Mouse (Mus musculus) testis, adult 2 months (tissue): Measurements from ENCODE around the gene Trim61.

Source experiments
- CTCF ChIP-seq: fragments of 200-500 bp; IDR thresholded peaks from 2 replicates; pipeline ENCODE4 v1.5.1; 2012; ENCODE audit warnings: low read depth, mild to moderate bottlenecking, inconsistent platforms, low read length, moderate library complexity; ENCODE audit not compliant: control insufficient read depth, insufficient read depth, insufficient replicate concordance
- POLR2A ChIP-seq: fragments of 200-500 bp; IDR thresholded peaks from 2 replicates; pipeline ENCODE4 v1.6.1; 2012; ENCODE audit warnings: low read depth, mild to moderate bottlenecking, inconsistent platforms, low read length, moderate library complexity; ENCODE audit not compliant: control insufficient read depth

DNA sequence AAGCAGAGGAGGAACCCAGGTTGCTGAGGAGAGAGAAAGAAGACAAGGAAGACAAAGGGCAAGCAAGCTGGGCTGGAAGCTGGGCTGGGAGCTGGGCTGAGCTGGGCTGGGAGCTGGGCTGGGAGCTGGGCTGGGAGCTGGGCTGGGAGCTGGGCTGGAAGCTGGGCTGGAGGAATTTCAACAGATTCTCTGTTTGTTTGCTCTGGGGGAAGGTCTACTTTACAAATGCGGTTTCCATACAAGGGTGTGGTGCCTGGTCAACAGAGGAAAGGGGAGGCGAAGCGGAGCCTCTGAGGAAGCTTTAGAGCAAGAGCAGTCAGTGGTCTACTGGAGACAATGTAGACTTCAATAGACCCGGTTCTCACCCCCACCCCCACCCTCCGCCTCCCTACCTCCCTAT lies 28.2 kb upstream of the Trim61 start:
- TF ChIP-seq CTCF (no peak), POLR2A (no peak)
